Mouse (Mus musculus): ENCODE data around the gene Cx3cr1.
A peak's percentile ranks its signal among the peaks of the same experiment; 100 is the strongest.
"Not testable (repeated sequence)": the region's sequence is repeated elsewhere in the genome, so short reads cannot be mapped to it uniquely, and the experiment has no call there.

Cx3cr1 gene

GRCm38 (mm10) chr9:120027401-120028151 lies 42.1 kb downstream of the Cx3cr1 start:
- peak; percentile 86 for DNase-seq (ENCODE audit: low spot score)

- DNase-seq (ENCODE audit: low spot score): no peak
Measured at GRCm38 (mm10) chr9:120024625-120025024, 45.1 kb downstream of the Cx3cr1 start.

GRCm38 (mm10) chr9:120024171-120024570 lies 45.5 kb downstream of the Cx3cr1 start:
- no peak for DNase-seq (ENCODE audit: low spot score)

GRCm38 (mm10) chr9:120023086-120023811 lies 46.4 kb downstream of the Cx3cr1 start, which contains the start of gene Xirp1:
Xirp1 (minus strand) TSS chr9:120023598.
- no peak for DNase-seq (ENCODE audit: low spot score)

- no peak for DNase-seq (ENCODE audit: low spot score)
Measured at GRCm38 (mm10) chr9:120021164-120021563, 48.5 kb downstream of the Cx3cr1 start.

GRCm38 (mm10) chr9:120020285-120020890 lies 49.3 kb downstream of the Cx3cr1 start:
- DNase-seq (ENCODE audit: low spot score): peak; percentile 80

- no peak for DNase-seq (ENCODE audit: low spot score)
Measured at GRCm38 (mm10) chr9:120016956-120017355, 52.7 kb downstream of the Cx3cr1 start.

GRCm38 (mm10) chr9:120014828-120015227 lies 54.9 kb downstream of the Cx3cr1 start:
- DNase-seq (ENCODE audit: low spot score): no peak

- no peak for DNase-seq (ENCODE audit: low spot score)
Measured at GRCm38 (mm10) chr9:120013251-120013820, 56.3 kb downstream of the Cx3cr1 start.

GRCm38 (mm10) chr9:120012781-120013180 lies 56.9 kb downstream of the Cx3cr1 start:
- no peak for DNase-seq (ENCODE audit: low spot score)

GRCm38 (mm10) chr9:120012161-120012560 lies 57.5 kb downstream of the Cx3cr1 start:
- not testable (repeated sequence) for DNase-seq (ENCODE audit: low spot score)

GRCm38 (mm10) chr9:120011533-120011932 lies 58.1 kb downstream of the Cx3cr1 start:
- DNase-seq (ENCODE audit: low spot score): peak; percentile 91

GRCm38 (mm10) chr9:120010781-120011511 lies 58.7 kb downstream of the Cx3cr1 start:
- DNase-seq (ENCODE audit: low spot score): peak; percentile 97

- no peak for DNase-seq (ENCODE audit: low spot score)
Measured at GRCm38 (mm10) chr9:120009871-120010270, 59.8 kb downstream of the Cx3cr1 start.

- no peak for DNase-seq (ENCODE audit: low spot score)
Measured at GRCm38 (mm10) chr9:120009226-120009841, 60.3 kb downstream of the Cx3cr1 start.

GRCm38 (mm10) chr9:120007833-120008232 lies 61.8 kb downstream of the Cx3cr1 start:
- DNase-seq (ENCODE audit: low spot score): no peak

- no peak for DNase-seq (ENCODE audit: low spot score)
Measured at GRCm38 (mm10) chr9:120005936-120006335, 63.7 kb downstream of the Cx3cr1 start.

GRCm38 (mm10) chr9:120002893-120003292 lies 66.8 kb downstream of the Cx3cr1 start:
- no peak for DNase-seq (ENCODE audit: low spot score)

- DNase-seq (ENCODE audit: low spot score): peak; percentile 90
Measured at GRCm38 (mm10) chr9:120001945-120002725, 67.5 kb downstream of the Cx3cr1 start.

- no peak for DNase-seq (ENCODE audit: low spot score)
Measured at GRCm38 (mm10) chr9:120000761-120001160, 68.9 kb downstream of the Cx3cr1 start.

All from embryo, embryonic 10 days (tissue).